Mouse (Mus musculus) CD8-positive naive resting alpha-beta T cell, adult 2 months (primary cell): Measurements from ENCODE around the gene Psma1.

Source experiments
- DNase-seq, 2 experiments: peaks; one replicate each; pipeline ENCODE4 v3.0.0; 2022; ENCODE audit warnings: low read depth in 2 of 2, low spot score in 2 of 2

Gene Psma1

DNA sequence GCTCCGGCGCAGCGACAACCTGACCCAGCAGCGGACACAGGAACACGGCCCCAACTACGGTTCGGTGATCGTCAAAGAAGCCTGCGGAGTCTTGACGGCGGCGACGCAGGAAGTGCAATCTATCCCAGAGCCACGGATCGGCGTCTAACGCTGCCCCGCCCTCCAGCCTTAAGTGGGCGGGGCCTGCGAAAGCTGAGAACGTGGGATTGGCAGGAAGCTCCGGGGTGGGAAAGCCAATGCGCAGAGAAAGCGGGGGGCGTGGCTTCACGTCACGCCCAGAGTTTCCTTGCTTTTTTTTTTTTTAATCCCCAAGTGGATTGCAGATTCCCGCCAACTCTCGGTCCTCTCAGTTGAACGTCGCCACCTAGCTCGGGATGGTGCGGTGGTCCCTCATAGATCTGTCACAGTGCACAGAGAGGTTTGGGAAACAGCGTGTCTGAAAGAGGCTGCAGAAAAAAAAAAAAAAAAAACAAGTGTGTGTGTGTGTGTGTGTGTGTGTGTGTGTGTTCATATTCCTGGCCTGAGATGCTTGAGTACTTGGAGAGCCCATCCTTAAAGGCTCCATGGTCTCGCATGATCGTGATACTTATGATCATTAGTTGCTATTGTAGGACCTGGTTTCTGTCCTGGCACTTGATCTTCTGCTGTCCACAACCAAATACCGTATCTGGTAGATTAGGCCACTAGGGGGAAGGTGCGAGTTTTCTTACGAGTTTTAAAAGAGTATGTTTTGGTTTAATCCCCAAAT lies at the start of gene Psma1:
Gene Psma1 (minus strand): TSS at position 114 of the 748 bp plus-strand sequence.
- DNase-seq, result peak; percentile 89 to 92

DNA sequence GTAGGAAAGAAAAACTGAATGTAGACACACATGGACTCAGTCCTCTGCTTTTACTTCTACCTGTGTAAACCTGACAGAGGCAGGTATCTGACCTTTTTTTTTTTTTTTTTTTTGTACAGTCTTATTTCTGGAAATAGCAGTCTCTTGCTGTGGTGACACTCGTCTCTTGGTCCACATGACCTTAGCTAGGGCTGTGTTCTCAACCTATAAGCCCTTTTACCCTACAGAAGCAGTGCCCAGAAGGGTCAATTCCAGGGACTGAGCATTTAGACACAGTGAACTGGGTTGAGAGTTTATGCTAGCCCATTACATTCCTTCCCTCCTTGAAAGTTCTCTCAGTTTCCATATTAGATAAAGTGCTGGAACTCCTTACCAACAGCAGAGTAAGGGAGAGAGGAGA lies 47.6 kb upstream of the Psma1 start:
- DNase-seq, result no peak

DNA sequence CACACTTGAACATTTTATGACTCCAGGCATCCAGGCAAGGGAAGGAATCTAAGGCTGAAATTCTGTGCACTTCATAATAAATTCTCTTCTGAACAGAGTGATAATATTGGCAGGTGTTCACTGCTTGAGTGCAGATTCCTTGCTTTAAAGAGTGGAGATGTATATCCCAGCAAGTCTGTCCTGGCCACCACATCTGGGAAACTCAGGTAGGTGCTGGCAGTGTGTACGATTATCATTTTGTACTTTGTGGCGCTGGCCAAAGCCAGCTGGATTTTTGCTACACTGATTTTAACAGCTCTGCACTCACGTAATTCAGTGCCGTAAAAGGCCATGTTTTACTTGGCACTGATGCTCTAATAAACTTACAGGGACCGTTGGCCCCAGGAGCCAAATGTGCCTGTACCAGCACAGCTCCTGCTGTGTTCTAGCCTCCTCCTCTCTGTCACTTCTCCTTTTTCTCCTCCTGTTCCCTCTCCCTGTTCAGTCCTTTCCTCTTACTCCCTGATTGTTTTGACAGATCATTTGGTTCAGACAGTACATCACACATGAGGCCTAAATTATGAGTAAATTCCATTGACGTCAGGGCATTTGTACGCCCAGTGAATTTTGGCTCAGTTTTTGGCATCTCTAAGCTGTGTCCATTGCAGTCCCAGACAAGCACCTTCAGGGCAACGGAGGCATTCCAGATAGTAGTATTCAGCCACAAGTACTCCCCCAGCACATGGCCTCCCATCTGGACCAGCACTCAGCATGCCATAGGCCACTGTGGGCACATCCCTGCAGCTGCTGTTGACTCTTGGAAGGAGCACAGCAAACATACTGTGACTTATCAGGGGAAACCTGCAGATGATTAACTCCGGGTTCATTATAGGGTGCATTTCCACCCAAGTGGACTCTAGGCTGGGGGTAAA lies 46.9 kb upstream of the Psma1 start:
- no peak for DNase-seq

DNA sequence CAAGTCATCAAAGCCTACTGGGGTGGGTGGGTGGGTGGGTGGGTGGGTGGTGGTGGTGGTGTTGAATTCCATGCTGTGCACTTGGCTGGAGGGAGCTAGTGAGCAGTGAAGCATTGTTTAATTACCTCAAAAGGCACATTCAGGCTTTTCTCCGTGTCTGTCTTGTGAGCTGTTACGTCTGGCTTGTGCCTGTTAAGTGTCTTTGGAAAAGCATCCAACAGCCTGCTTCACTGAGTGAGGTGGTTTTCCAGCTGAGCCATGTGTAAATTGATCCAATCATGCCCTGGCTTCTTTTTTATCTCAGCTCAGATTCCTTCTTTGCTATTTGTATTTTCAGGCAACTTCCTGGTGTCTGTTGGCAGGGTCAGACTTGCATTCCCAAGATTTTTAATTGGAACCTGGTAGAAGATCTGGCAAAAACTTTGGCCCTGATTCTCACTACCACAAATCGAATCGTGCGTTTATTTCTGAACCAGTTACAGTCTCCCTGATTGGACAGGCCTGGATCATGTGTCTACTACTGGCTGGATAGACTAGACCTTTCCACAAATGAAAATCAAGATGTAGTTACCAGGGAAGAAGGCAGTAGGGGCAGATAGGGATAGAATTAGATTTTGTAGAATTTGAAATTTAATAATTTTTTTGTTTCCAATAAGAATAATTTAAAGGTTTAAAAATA lies 45.9 kb upstream of the Psma1 start:
- DNase-seq, result no peak

DNA sequence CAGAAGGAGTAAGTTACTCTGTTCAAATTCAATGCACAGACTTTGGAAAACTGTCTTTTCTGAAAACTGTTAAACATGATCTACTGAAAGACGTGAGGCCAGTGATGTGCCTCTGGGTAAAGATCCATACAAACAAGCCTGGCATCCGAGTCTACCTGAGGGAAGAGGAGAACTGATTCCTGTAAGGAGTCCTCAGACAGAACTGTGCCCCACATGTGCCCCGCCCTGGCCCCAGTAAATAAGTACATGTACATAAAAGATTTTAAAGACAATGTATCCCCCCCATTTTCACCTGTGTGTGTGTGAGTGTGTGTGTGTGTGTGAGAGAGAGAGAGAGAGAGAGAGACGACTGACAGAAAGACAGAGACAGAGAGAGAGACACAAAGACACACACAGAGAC lies 42.0 kb upstream of the Psma1 start:
- DNase-seq, result no peak

DNA sequence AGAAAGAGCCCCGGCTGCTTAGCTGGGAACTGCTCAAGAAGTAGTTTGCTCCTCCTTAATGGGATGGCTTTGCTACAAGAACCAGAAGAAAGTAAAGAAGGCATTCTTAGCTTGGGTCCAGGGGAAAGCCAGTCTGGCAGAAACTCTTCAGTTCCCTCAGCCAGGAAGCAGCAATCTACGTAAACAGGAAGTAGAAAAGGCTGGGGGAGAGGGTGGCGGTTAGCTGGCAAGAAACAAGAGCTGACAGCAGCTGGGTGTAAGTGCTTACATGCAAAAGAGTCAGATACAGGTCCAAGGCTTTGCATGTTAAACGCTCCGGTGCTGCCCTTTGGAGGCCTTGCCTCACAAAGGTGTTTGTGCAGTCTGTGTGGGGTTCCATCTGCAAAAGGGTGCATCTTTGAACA lies 41.5 kb upstream of the Psma1 start:
- peak; percentile 72 to 80 for DNase-seq

DNA sequence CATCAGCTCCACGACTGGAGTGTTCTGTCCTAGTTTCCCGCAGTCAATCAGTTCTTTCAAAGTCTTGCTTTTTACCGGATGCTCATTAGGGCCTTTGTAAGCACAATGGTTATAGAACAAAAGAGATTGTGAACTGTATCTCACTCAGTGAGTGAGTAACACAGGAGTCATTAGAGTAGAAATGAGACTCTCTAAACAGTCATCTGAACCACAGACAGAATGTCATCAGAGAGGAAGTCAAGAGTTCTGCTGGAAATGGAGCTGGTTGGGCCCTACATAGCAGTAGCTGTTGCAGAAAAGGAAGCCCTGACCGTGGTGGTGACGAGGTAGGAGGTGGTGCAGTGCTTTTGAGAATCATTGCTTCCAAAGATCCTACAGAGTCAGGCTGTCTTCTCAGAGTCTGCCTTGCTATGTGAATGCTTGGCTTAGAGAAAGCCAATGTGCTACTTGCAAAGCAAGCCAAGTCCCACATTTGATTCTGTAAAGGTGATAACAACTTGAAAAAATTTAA lies 40.5 kb upstream of the Psma1 start:
- DNase-seq, result peak; percentile 18 to 50

DNA sequence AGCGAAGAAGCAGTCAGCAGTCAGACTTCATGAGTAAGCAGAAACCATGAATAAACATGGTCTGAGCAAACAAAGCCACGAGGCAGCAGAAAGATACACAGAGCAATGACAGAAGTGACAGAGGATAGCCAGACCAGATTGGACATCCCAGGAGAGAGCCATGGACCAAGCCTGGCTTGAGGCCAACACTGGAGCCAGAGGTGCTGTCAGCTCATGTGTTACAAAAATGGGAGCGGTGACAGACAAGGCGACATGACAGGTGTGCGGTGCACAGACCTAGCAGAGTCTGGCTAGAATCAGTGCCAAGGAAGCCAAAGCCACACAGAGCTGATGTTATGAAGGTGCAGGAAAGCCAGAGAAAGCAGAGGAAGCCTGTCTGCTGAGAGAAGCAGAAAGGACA lies 35.3 kb upstream of the Psma1 start:
- no peak for DNase-seq

DNA sequence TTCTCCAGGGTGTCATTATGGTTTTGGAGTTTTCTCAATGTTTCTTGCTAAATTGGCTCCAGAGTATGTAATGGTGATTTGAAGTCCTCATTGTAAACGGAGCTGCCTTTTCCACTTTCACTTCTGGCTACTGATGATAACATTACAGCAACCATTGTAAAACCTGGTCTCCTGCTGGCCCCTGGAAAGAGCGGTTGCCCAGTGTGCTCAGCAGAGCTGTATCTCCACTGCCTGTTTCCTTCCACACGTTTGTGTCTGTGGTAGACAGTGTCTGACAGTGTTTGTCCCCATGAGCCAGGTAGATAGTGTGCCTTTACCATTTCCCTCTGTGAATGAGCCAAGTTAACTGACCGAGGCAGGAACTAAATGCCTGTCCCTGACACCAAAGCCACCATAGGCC lies 33.1 kb upstream of the Psma1 start:
- DNase-seq, result no peak

DNA sequence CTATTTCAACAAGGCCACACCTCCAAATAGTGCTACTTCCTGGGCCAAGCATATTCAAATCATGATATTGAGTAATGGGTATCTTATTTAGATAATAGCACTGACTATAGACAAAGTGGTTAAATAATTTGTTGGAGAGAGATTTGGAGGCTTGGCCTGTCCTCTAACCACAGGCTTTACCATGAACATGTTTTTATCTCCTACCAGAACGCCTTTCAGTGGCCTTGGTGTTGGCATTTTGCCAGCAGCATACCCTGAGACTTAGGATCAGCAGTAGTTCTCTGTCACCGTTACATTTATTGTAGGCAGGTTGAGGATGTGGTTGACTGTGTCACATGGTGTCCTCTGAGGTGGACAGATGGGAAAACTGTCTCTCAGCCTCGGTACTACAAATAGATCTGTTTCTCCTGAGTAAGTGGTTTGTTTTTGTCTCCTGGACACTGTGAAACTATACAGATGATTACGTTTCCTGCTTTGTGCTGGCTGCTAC lies 25.4 kb upstream of the Psma1 start:
- peak; percentile 32 to 59 for DNase-seq

DNA sequence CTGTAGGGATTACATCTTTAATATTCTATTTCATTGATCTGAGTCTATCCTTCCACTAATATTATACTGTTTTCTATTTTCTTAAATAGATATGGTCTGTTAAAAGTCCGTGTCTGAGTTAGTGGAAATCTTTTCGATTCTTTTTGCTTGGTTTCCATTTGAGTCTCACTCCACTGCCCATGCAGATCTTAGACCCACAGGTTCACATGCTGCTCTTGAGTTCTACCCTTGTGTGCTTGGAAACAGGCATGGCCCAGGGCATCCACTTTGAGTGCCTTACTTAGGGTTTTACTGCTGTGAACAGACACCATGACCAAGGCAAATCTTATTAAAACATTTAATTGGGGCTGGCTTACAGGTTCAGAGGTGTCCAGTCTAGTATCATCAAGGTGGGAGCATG lies 24.9 kb upstream of the Psma1 start:
- DNase-seq, result no peak

DNA sequence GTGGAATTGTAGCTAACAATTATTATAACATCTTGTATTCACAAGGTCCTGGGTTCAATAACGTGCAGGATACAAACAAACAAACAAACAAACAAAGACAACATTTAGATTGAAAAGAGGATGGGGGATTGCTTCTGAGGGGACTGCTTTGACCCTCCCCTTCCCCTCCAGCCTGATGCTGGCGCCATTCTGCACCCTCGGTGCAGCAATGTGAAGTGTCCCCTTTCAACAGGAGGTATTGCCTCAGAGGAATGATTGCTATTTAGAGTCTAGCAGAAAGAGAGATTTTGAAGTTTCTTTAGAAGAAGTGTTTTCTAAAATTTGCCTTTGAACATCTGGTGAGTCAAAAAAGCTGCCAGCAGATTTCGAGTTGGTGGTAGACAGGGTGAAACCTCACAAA lies 23.3 kb upstream of the Psma1 start:
- DNase-seq, result no peak

DNA sequence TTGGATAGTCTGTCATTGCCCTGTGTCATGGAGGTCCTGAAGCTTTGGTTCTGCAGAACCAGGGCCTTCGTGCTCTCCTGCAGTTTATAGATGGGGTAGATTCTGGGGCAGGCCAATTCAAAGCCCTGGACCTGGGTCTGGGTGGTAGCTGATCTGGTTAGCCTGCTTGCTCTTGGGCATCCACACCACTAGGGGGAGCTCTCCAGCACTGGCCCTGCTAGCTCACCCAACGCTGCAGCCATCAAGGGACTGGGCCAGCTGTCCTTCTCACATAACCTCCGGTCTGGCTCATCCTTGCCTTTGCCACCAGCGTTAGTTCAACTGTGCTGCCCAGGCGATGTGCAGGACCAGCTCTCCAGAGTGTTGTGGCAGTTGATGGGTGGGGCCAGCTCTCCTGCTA lies 18.8 kb upstream of the Psma1 start:
- DNase-seq, result no peak

DNA sequence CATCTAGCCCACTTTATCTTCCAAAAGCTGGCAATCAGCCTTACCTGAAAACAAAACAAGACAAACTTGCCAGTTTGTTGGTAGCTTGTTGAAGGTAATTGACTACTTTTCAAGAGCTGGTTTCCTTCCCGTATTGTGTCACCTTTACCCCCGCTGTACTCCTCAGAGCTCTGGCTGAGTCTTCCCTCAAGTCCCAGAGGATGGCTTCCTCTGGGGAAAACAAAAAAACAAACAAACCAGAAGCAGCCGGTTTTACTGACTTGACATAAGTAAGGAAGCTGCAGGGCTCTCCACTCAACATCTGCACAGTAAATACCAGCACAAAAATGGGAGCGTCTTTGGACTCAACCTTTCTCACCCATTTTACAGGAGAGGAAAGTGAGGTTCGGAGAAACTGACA lies 18.0 kb upstream of the Psma1 start:
- DNase-seq, result no peak

DNA sequence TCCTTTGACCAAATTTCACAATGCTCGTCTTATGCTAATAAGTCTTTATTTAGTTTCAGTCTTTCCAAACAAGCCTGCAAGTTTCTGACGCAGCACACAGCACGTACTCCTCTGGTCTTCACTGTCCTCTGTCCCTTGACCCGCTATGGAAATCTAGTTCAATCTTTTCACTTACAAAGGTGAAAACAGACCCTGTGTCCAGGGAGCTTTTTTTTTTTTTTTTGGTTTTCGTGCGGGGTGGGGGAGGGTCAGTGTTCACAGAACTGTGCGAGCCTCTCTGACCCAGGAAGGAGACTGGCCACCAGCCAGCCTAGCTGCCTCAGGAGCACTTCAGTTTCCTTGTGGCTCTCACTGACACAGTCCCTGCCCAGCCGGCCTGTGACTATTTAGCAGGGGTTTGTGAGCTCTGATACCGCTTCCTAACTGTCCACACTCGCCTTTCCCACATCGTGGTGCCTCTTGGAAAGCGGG lies 16.6 kb upstream of the Psma1 start:
- no peak for DNase-seq

DNA sequence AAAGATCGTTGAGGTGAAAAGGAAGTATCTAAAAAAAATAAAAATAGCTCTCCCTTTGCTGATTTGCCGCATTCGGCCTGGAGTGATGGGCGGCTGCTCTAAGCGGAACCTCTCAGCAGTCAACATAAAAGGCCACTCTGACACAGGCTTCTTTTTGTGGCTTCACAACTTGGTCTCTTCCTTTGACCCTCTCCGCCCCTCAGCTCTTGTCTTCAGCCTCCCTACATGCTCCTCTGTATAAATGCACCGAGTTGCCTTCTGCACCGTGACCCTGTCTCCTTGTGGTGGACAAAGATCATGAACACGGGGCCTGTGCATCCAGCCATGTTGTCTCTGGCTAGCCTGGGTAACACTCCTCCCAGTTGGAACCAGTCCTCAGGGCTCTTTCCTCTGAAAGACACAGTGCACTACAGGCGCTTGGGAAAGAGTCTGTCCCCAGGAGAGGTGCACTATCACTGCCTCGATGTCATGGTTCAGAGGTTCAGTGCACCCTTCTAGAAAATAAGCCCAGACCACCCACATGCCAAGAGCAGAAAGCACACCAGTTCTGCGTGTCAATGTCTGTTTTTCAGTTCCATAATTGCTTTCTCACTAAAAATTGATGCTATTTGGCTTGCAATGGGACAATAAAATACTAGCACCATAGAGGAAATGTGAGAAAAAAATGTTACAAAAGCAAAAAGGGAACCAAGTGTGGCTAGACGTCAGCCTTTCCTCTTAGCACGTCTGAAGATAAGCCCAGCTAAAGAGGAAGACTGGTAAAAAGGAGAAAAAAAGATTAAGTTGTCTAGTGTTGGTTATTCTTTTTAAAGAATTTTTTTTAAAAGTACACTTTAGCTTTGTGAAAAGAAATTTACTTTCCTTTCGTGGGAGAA lies 15.8 kb upstream of the Psma1 start:
- no peak for DNase-seq

DNA sequence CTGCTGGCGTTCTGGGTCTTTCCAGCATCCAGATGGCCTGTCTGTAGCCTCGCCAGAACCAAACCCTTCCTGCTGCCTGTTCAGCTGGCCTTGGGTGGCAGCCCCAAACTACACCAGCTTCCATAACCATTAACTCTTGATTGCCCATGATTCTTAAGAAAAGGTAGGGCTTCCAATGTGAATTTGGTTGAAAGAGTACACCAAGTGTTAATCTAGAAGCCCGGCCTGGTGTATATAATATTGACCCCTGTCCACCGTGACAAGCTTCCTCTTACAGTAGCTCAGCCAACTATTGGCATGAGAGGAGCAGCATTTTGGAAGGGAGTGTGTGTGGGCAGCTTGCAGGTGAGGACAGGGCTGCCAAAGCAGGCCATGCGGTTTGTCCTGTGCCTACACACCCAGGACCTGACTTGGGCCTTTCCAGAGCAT lies 14.2 kb upstream of the Psma1 start:
- DNase-seq, result no peak

DNA sequence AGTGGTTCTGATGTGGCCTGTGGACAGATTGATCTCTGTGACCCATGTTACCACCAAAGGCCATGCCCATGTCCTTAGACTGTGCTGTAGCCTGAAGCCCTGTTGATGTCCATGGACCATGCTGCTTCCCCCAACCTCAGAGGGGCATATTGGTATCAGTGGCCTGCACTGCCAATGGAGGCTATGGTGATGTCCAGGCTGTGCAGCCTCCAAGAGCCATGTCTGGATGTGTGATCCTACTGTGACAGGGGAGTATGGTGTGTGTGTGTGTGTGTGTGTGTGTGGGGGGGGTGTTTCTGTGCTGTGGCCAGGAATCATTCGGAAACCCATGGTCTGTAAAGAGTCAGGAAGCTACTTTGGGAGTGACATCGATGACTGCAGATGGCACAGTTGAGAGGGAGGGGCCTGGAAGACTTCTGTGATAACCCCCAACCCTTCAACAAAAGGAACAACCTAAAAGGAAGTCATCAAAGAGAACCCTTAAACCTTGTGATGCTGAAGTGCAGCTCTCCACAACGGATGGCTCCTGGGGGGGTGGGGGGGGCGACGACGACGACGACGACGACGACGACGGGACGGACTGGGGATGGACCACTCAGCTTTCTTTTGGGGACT lies 8.5 kb upstream of the Psma1 start:
- no peak for DNase-seq

DNA sequence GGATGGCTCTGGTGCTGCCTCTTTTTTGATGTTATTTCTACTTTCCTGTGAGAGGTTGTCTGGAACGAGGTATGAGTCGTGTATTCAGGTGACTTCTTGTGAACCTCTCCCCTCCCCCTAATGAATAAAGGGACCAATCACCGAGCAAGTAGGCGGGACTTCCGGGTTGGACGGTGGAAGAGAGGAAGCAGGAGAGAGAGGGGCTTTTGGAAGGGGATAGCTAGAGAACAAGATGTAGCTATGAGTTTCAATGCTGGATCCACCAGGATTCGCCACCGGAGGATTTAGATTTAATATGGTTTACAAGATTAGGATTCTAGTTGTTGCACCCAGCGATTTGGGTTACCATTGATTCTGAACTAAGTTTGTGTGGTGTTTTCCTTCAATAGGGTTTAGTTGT lies 7.1 kb upstream of the Psma1 start:
- no peak for DNase-seq

DNA sequence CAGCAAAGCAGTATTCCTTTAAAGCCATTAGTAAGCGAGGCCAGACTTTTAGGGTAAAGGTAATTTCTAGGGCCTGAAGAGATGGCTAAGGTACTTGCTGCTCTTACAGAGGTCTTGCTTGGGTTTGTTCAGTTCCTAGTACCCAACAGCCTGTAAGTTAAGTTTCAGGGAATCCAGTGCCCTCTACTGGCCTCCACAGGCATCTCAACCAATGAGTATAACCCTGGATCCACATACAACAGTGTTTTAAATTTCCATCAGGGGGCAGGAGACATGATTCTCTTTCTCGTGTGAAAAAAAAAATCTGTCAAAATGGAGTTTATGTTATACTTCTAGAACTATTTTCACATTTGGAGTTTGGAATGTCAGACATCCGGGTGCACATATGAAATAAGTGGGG lies 5.8 kb upstream of the Psma1 start:
- peak; percentile 44 to 74 for DNase-seq
